Mouse (Mus musculus) midbrain, embryonic 15.5 days (tissue): Measurements from ENCODE around the gene Gsdma. TPM values are rescaled to one million over a fixed set of nuclear protein-coding genes. Genes with fewer than 3 reads are reported as not detected.
A peak's percentile ranks its signal among the peaks of the same experiment; 100 is the strongest.
"Not testable (repeated sequence)": the region's sequence is repeated elsewhere in the genome, so short reads cannot be mapped to it uniquely, and the experiment has no call there.

Source experiments
- ATAC-seq: fragments of 200-750 bp; cut with Nextera tagmentation; replicated peaks from 2 replicates; pipeline ENCODE4 v1.8.0; 2017; ENCODE audit warnings: moderate TSS enrichment
- H3K27ac ChIP-seq: fragments of 300-500 bp; sonication (generic); 2 replicates; pipeline ENCODE4 v1.5.1; 2015; ENCODE audit warnings: mild to moderate bottlenecking, inconsistent platforms
- H3K27me3 ChIP-seq: fragments of 300-500 bp; sonication (generic); replicated peaks from 2 replicates; pipeline ENCODE4 v1.6.1; 2015; ENCODE audit warnings: inconsistent platforms
- H3K36me3 ChIP-seq: fragments of 300-500 bp; sonication (generic); replicated peaks from 2 replicates; pipeline ENCODE4 v1.6.1; 2015; ENCODE audit warnings: inconsistent platforms
- H3K4me1 ChIP-seq: fragments of 300-500 bp; sonication (generic); 2 replicates; pipeline ENCODE4 v1.6.1; 2015; ENCODE audit warnings: inconsistent platforms
- H3K4me2 ChIP-seq: fragments of 300-500 bp; sonication (generic); 2 replicates; pipeline ENCODE4 v1.6.1; 2015; ENCODE audit warnings: inconsistent platforms, mild to moderate bottlenecking, moderate library complexity
- H3K4me3 ChIP-seq: fragments of 300-500 bp; sonication (generic); 2 replicates; pipeline ENCODE4 v1.5.1; 2015; ENCODE audit warnings: mild to moderate bottlenecking, inconsistent platforms
- H3K9ac ChIP-seq: fragments of 300-500 bp; sonication (generic); 2 replicates; pipeline ENCODE4 v1.6.1; 2015; ENCODE audit warnings: mild to moderate bottlenecking, inconsistent platforms
- H3K9me3 ChIP-seq: fragments of 300-500 bp; sonication (generic); 2 replicates; pipeline ENCODE4 v1.6.1; 2016; ENCODE audit warnings: inconsistent platforms
- WGBS: fragments of 180-500 bp; shearing (Covaris S2); methylation state at CpG from one replicate; pipeline ENCODE4 v1.1.7; 2015; ENCODE audit warnings: mixed read lengths; 5-methylcytosine and 5-hydroxymethylcytosine counted together
- polyA plus RNA-seq: library from polyadenylated mRNA; unstranded; fragments of >200 nt; fragmentation: Nextera tagmentation; extraction: Ambion mirVana; gene quantifications from 2 replicates; pipeline ENCODE4 v1.2.1, GENCODE M21; 2015

Gene Gsdma
- polyA plus RNA-seq, 1 experiment from 2014 or later = not detected

DNA sequence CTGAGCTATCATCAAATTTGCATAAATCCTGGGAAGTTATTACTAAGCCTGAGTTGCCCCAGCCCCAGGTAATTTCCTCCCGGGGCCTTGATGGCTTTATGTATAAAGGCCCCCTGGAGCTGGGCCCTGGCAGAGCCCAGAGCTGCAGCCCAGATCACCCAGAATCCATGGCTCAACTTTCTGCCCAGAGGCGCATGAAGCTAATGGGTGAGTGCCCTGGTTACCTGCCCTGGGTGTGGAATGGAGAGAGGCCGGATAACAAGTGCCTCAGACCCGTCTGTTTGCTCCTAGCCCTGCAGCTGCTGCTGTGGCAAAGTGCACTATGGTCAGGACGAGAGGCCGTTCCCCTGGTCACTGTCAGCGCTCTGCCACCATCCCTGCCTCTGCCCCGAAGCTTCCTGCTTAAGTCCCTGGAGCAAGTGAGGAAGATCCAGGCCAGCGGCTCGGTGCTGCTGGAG lies 37.1 kb downstream of the Gsdma start, which contains the start of gene Csf3:
Gene Csf3 (plus strand): TSS at position 51 of the 458 bp plus-strand sequence.
- Histone ChIP-seq H3K4me2 (no peak within 1 kb of the TSS), H3K9me3 (no peaks in the 10 kb centered on the region), H3K27ac (no peak within 1 kb of the TSS), H3K4me3 (no peak within 1 kb of the TSS), H3K9ac (no peak within 1 kb of the TSS), H3K4me1 (no peaks in the 10 kb centered on the region), H3K27me3 (no peaks in the 10 kb centered on the region), H3K36me3 (peaks cover 18% of the 10 kb centered on the region)
- no peak for ATAC-seq
- WGBS = 41% methylated on average over 10 of the region's 10 CpGs

DNA sequence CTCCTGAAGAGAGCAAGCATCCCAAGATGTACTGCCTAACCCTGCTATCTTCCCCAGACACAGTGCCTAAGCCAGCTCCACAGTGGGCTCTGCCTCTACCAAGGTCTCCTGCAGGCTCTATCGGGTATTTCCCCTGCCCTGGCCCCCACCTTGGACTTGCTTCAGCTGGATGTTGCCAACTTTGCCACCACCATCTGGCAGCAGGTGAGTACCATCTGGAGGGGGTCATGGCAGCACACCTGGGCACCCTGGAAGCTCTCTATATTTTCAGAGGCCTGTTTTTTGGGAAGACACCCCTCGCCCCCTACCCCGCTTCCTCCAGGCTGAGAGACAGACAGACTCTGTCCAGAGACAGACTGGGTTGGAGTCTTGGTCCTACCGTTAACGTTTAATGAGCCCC lies 38.2 kb downstream of the Gsdma start:
- H3K9ac ChIP-seq = no peak overlapping the region
- H3K27me3 ChIP-seq = no peaks in the 10 kb centered on the region
- H3K9me3 ChIP-seq = no peaks in the 10 kb centered on the region
- H3K4me2 ChIP-seq = no peak overlapping the region
- no peak overlapping the region for H3K4me3 ChIP-seq
- H3K36me3 ChIP-seq = peaks cover 26% of the 10 kb centered on the region
- H3K4me1 ChIP-seq = no peaks in the 10 kb centered on the region
- ATAC-seq = no peak
- no peak overlapping the region for H3K27ac ChIP-seq
- 72% methylated on average over 5 of the region's 5 CpGs for WGBS

DNA sequence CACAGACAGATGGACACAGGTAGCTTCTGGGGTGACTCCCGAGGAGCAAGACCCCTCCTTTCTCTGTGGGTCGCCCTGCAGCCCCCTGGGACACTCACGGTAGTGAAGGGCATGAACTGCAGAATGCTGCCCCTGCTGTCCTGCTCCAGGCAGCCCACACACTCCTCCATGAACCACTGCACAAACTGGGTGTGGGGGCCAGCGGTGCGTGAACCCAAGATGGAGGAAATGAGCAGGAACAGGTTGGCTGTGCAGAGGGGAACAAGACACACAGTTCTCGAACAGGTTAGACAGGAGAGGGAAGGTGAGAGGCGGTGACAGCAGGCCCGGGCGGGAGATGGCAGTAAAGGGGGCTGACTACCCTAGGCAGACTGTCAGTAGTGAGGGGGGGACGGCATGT lies 40.9 kb downstream of the Gsdma start:
- Histone ChIP-seq H3K9ac (no peak overlapping the region), H3K27me3 (no peaks in the 10 kb centered on the region), H3K4me2 (no peak overlapping the region), H3K36me3 (peaks cover 38% of the 10 kb centered on the region), H3K9me3 (no peaks in the 10 kb centered on the region), H3K4me1 (no peaks in the 10 kb centered on the region), H3K27ac (no peak overlapping the region), H3K4me3 (no peak overlapping the region)
- no peak for ATAC-seq
- WGBS = 95% methylated on average over 10 of the region's 10 CpGs

DNA sequence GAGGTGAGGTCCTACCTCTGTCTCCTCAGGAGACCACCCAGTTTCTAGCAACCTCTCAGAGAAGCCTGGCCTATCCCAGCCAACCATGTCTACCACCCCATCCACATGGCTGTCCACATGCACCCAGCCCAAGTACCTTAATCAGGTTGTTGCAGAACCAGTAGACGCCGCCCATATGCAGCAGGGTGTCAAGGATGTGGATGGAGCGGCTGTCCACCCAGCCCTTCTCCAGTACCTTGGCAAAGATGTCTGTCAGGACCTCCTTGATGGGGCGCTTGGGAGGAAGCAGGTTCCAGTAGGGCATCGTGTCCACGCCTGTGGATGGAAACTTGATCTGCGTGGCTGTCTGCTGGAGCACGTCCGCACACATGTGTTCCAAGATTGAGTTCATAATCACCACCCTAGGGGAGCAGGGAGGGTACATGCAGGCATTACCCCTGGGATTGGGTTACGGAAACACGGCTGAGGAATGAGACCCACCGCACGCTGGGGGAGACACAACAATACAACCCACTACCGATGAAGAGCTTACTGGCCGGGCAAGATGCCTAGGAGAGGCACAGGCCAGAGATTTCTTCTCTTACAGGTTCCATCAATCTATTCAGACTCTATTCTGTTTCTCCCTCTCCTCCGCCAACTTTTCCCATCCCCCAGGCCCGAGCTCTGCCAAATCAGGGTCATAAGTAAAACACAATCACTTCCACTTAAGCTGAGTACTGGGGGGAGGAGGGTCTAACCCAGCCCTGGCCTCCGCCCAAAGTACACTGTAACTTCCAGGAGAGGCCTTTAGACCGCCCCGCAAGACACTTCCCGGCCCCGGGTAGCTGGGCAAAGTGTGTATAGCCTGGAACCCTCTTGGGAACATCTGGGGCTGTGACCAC lies 43.5 kb downstream of the Gsdma start:
- 88% methylated on average over 22 of the region's 22 CpGs for WGBS

DNA sequence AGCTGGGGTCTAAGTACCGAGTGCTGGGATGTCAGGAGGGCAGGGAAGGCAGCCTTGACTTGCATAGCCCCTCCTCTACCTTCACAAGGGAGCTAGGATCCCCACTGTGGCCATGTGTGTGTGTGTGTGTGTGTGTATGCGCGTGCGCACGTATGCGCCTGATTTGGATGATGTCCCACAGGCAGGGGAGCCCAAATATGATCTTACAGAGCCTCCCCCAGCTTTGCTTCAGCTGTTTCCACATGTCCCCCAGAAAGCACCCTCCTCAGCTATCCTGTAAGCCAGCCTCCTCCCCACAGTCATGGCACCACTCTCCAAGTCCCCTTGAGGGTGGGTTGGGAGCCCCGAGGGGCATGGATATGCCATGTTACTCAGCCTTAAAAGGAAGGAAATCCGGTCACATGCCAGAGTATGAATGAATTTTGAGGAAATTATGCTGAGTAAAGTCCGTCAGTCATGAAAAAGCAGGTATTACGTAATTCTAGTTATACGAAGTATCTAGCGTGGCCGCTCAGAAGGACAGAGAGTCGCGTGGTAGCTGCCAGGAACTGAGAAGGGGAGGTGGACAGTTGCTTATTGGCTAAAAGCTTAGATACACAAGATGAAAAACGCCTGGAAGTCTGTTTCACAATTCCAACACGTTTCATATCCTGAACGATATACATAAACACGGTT lies 44.3 kb downstream of the Gsdma start:
- WGBS = 89% methylated on average over 19 of the region's 19 CpGs
- no peak for ATAC-seq
- Histone ChIP-seq H3K36me3 (peaks cover 45% of the 10 kb centered on the region), H3K9me3 (no peaks in the 10 kb centered on the region), H3K27ac (no peak overlapping the region), H3K4me1 (no peaks in the 10 kb centered on the region), H3K4me2 (no peak overlapping the region), H3K27me3 (no peaks in the 10 kb centered on the region), H3K9ac (no peak overlapping the region), H3K4me3 (no peak overlapping the region)

More for the DNA sequence above, 43.5 kb downstream of the Gsdma start:
- H3K27me3 ChIP-seq = no peaks in the 10 kb centered on the region
- no peak overlapping the region for H3K9ac ChIP-seq
- H3K4me3 ChIP-seq = no peak overlapping the region
- no peak overlapping the region for H3K27ac ChIP-seq
- no peaks in the 10 kb centered on the region for H3K9me3 ChIP-seq
- H3K4me2 ChIP-seq = no peak overlapping the region
- H3K4me1 ChIP-seq = no peaks in the 10 kb centered on the region
- peaks cover 44% of the 10 kb centered on the region for H3K36me3 ChIP-seq
- ATAC-seq = no peak

DNA sequence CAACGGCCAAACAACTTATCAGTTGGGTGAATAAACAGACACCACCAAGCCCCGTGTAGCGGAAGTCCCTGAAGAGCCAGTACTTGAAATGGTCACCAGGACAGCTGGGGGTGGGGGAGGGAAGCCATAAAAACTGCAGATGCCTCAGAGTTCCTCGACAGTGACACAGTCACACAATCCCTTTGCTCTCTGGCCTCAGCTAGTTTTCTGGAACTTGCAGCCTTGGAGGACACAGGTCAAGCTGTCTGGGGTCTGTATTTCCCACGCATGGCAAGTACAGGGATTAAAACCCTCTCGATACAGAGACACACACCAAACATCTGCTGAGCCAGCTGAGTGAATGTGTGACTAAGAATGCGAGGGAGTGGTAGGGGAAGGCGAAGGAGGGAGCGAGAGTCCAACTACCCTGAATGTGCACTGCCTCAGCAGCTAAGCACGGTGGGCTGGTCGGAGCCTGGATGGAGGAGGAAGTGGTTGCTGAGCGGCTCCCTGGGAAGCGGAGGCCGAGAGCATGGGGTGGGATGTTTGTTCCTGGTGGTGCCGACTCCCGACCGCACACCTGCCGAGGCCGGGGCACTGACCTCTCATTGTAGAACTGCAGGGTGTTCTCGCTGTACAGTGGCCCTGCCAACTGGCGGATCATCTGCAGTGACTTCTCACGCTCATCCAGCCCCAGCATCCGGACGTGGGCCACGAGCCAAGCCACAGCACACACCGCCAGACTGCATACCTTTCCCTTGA lies 45.0 kb downstream of the Gsdma start:
- Histone ChIP-seq H3K4me1 (no peaks in the 10 kb centered on the region), H3K27ac (no peak overlapping the region), H3K9ac (no peak overlapping the region), H3K36me3 (peaks cover 50% of the 10 kb centered on the region), H3K27me3 (no peaks in the 10 kb centered on the region), H3K9me3 (no peaks in the 10 kb centered on the region), H3K4me3 (no peak overlapping the region), H3K4me2 (no peak overlapping the region)
- ATAC-seq = no peak
- WGBS = 88% methylated on average over 26 of the region's 26 CpGs

DNA sequence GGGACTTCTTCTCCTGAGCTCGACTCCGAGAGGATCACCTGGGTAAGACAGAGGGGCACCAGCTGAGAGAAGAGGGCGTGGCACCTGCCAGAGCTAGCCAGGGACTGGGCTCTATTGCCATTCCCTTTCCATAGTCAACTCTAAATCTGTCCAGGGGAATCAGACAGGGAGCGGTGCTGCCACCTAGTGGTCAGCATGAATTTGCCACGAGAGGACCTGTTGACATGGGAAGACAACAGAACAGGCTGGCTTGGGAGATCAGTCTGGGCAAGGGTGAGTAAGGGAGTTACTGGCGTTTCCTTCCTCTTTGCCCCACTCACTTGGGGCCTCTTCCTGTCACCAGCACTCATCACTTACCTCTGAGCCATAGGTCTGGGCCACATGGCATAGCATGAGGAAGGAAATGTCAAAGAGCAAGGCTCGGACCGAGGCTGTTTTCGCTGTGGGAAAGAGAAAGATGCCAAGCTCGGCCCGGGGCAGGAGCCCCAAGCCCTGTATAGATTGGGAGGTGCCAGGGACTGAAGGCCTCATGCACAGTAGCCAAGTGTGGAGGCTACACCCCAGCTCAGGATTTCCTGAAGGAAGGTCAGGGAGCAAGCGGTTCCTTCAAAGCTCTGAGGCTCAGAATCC lies 46.4 kb downstream of the Gsdma start:
- peak; percentile 46; the same call in 1 of the 2 replicates for ATAC-seq
- H3K9ac ChIP-seq = no peak overlapping the region
- no peak overlapping the region for H3K4me3 ChIP-seq
- peaks cover 46% of the 10 kb centered on the region for H3K36me3 ChIP-seq
- 57% methylated on average over 12 of the region's 12 CpGs for WGBS
- H3K27ac ChIP-seq = no peak overlapping the region
- H3K9me3 ChIP-seq = no peaks in the 10 kb centered on the region
- no peaks in the 10 kb centered on the region for H3K4me1 ChIP-seq
- H3K4me2 ChIP-seq = no peak overlapping the region
- no peaks in the 10 kb centered on the region for H3K27me3 ChIP-seq

DNA sequence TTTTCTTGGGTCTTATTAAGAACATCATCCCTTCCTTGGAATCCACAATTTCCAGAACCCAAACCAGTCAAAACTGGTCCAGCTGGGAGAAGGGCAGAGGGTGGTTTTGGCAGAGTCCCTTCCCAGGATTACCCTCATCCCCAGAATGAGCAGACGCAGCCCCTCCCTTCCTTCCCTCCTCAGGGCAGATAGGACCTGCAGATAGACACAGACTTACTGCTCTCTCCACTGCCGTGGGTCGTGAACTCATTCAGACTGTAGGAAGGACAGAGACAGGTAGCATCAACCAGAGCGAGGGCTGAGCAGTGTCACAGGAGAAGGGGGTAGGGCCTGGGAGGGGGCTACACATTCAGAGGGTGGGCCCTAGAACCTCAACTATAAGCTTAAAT lies 46.9 kb downstream of the Gsdma start:
- peaks cover 46% of the 10 kb centered on the region for H3K36me3 ChIP-seq

DNA sequence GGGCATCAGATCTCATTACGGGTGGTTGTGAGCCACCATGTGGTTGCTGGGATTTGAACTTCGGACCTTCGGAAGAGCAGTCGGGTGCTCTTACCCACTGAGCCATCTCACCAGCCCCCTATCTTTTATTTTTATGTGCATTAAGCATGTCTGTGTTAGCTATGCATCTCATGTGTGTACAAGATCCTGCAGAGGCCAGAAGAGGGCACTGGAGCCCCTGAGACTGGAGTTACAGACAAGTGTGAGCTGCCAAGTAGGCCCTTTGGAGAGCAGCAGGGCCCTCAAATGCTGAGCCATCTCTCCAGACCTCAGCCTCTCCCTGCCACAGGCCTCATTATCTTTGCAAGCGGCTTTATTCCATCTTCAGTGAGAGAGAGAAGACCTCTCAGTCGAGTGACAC lies 47.9 kb downstream of the Gsdma start:
- 83% methylated on average over 6 of the region's 6 CpGs for WGBS
- H3K27ac ChIP-seq, H3K9ac ChIP-seq, H3K4me3 ChIP-seq, H3K4me1 ChIP-seq, H3K9me3 ChIP-seq, H3K27me3 ChIP-seq, H3K4me2 ChIP-seq, ATAC-seq: not testable (repeated sequence)
- peaks cover 44% of the 10 kb centered on the region for H3K36me3 ChIP-seq

More for the DNA sequence above, 46.9 kb downstream of the Gsdma start:
- H3K4me3 ChIP-seq = no peak overlapping the region
- no peak for ATAC-seq
- no peaks in the 10 kb centered on the region for H3K9me3 ChIP-seq
- H3K9ac ChIP-seq = no peak overlapping the region
- H3K27ac ChIP-seq = no peak overlapping the region
- no peak overlapping the region for H3K4me2 ChIP-seq
- H3K4me1 ChIP-seq = no peaks in the 10 kb centered on the region
- 82% methylated on average over 4 of the region's 4 CpGs for WGBS
- H3K27me3 ChIP-seq = no peaks in the 10 kb centered on the region

DNA sequence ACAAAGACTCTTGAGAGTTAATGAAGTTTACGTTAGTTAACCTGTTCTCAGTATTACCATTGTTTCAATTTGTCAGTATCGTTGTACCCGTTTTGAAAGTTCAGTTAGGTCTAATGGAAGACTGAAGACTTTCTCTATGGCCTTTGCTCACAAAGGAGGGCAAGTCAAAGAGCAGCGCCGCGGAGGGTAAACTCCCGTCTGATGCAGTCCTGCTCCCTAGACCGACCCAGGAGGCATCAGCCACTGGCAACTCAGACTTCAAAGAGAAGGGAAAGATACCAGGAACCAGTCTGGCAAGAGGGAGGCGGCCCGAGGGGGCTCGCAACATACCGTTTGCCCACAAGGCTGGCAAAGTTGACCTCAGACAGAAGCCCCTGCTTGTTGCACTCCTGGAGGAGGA lies 49.6 kb downstream of the Gsdma start:
- 88% methylated on average over 12 of the region's 12 CpGs for WGBS
- H3K27ac ChIP-seq = no peak overlapping the region
- ATAC-seq = no peak
- no peaks in the 10 kb centered on the region for H3K9me3 ChIP-seq
- H3K4me1 ChIP-seq = peaks cover 7% of the 10 kb centered on the region; the same call in 1 of the 2 replicates
- no peak overlapping the region for H3K9ac ChIP-seq
- no peaks in the 10 kb centered on the region for H3K27me3 ChIP-seq
- no peak overlapping the region for H3K4me3 ChIP-seq
- H3K4me2 ChIP-seq = no peak overlapping the region
- peaks cover 41% of the 10 kb centered on the region for H3K36me3 ChIP-seq

DNA sequence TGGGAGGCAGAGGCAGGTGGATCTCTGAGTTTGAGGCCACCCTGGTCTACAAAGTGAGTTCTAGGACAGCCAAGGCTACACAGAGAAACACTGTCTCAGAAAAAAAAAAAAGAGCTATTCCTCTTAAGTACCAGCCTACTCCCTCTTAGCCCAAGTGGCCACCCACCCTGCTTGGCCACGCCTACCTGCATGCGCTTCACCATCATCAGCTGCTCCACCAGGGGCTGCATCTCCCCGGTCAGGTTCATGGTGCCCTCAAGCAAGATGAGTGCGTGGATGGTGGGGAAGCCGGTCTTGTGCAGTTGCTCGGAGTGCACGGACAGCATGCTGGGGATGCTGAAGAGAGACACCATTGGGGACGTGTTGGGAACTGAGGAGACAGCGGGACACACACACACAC lies 51.8 kb downstream of the Gsdma start:
- Histone ChIP-seq H3K36me3 (peaks cover 35% of the 10 kb centered on the region; the same call in 1 of the 2 replicates), H3K4me2 (no peak overlapping the region)

More for the DNA sequence above, 51.8 kb downstream of the Gsdma start:
- H3K9ac ChIP-seq = no peak overlapping the region
- H3K4me1 ChIP-seq = peaks cover 7% of the 10 kb centered on the region; the same call in 1 of the 2 replicates
- 95% methylated on average over 9 of the region's 9 CpGs for WGBS
- no peak for ATAC-seq
- no peaks in the 10 kb centered on the region for H3K27me3 ChIP-seq
- no peak overlapping the region for H3K27ac ChIP-seq
- H3K9me3 ChIP-seq = no peaks in the 10 kb centered on the region
- H3K4me3 ChIP-seq = no peak overlapping the region
